Mouse (Mus musculus) limb, embryonic 11.5 days (tissue): Measurements from ENCODE around the gene Inpp5k. TPM values are rescaled to one million over a fixed set of nuclear protein-coding genes. Genes with fewer than 3 reads are reported as not detected.
"Not testable (repeated sequence)": the region's sequence is repeated elsewhere in the genome, so short reads cannot be mapped to it uniquely, and the experiment has no call there.

Source experiments
- ATAC-seq: fragments of 200-750 bp; cut with Nextera tagmentation; 2 replicates; pipeline ENCODE4 v1.8.0; 2017; ENCODE audit warnings: low read depth; ENCODE audit not compliant: insufficient number of reproducible peaks, low FRiP score, low TSS enrichment
- DNase-seq: peaks from one replicate; pipeline ENCODE4 v3.0.0-alpha.2; 2015; ENCODE audit warnings: low spot score
- H3K27ac ChIP-seq: fragments of 300-500 bp; sonication (generic); replicated peaks from 2 replicates; pipeline ENCODE4 v1.5.1; 2014; ENCODE audit warnings: low read depth, mild to moderate bottlenecking, low read length
- H3K27me3 ChIP-seq: fragments of 300-500 bp; sonication (generic); 2 replicates; pipeline ENCODE4 v1.6.1; 2014; ENCODE audit warnings: mild to moderate bottlenecking, low read length, mixed read lengths; ENCODE audit not compliant: control insufficient read depth, insufficient read depth
- H3K36me3 ChIP-seq: fragments of 300-500 bp; sonication (generic); 2 replicates; pipeline ENCODE4 v1.6.1; 2014; ENCODE audit warnings: mild to moderate bottlenecking, low read length, moderate library complexity, mixed read lengths; ENCODE audit not compliant: control insufficient read depth, insufficient read depth
- H3K4me1 ChIP-seq: fragments of 300-500 bp; sonication (generic); 2 replicates; pipeline ENCODE4 v1.6.1; 2014; ENCODE audit warnings: low read length, mixed read lengths; ENCODE audit not compliant: control insufficient read depth, insufficient read depth
- H3K4me2 ChIP-seq: fragments of 300-500 bp; sonication (generic); 2 replicates; pipeline ENCODE4 v1.6.1; 2014; ENCODE audit warnings: low read depth, mild to moderate bottlenecking, moderate library complexity; ENCODE audit not compliant: severe bottlenecking
- H3K4me3 ChIP-seq: fragments of 300-500 bp; sonication (generic); 2 replicates; pipeline ENCODE4 v1.5.1; 2014; ENCODE audit warnings: low read depth, low read length
- H3K9ac ChIP-seq: fragments of 300-500 bp; sonication (generic); 2 replicates; pipeline ENCODE4 v1.6.1; 2014; ENCODE audit warnings: mild to moderate bottlenecking, low read length
- H3K9me3 ChIP-seq: fragments of 300-500 bp; sonication (generic); 2 replicates; pipeline ENCODE4 v1.6.1; 2016; ENCODE audit warnings: low read length; ENCODE audit not compliant: control insufficient read depth
- WGBS: fragments of 180-500 bp; shearing (Covaris S2); extraction: QIAGEN DNeasy Blood & Tissue Kit; methylation state at CpG from one replicate; pipeline ENCODE4 v1.1.7; 2014; 5-methylcytosine and 5-hydroxymethylcytosine counted together
- polyA plus RNA-seq: library from polyadenylated mRNA; unstranded; fragments of >200 nt; fragmentation: Nextera tagmentation; extraction: Ambion mirVana; gene quantifications from 2 replicates; pipeline ENCODE4 v1.2.1, GENCODE M21; 2014

Gene Inpp5k
- polyA plus RNA-seq, 1 experiment from 2014 or later = 18.5 TPM

- peaks cover 12% of the 10 kb centered on the region for H3K36me3 ChIP-seq
- H3K27ac ChIP-seq = no peak overlapping the region
- no peak overlapping the region for H3K9ac ChIP-seq
- DNase-seq (no peak), ATAC-seq (no peak)
- H3K27me3 ChIP-seq = no peaks in the 10 kb centered on the region
- WGBS = 64% methylated on average over 1 of the region's 2 CpGs
- H3K4me3 ChIP-seq = no peak overlapping the region
- H3K9me3 ChIP-seq = no peaks in the 10 kb centered on the region
- H3K4me1 ChIP-seq = no peaks in the 10 kb centered on the region
- H3K4me2 ChIP-seq = no peak overlapping the region
These were observed 56.7 kb downstream of the Inpp5k start for GRCm38 (mm10) chr11:75687343-75687993.

- H3K9ac ChIP-seq = no peak overlapping the region
- H3K4me1 ChIP-seq = no peaks in the 10 kb centered on the region
- H3K9me3 ChIP-seq = no peaks in the 10 kb centered on the region
- no peak for DNase-seq
- no peaks in the 10 kb centered on the region for H3K27me3 ChIP-seq
- H3K27ac ChIP-seq = no peak overlapping the region
- 93% methylated on average over 2 of the region's 2 CpGs for WGBS
- H3K4me2 ChIP-seq = no peak overlapping the region
- ATAC-seq = no peak
- H3K4me3 ChIP-seq = no peak overlapping the region
- peaks cover 14% of the 10 kb centered on the region for H3K36me3 ChIP-seq
These were observed 57.3 kb downstream of the Inpp5k start for GRCm38 (mm10) chr11:75688132-75688531.

GRCm38 (mm10) chr11:75689977-75690376 is 59.2 kb downstream of the Inpp5k start:
- ATAC-seq (no peak), DNase-seq (no peak)
- Histone ChIP-seq H3K4me2 (no peak overlapping the region), H3K27me3 (no peaks in the 10 kb centered on the region), H3K9ac (no peak overlapping the region), H3K9me3 (no peaks in the 10 kb centered on the region), H3K27ac (no peak overlapping the region), H3K4me1 (no peaks in the 10 kb centered on the region), H3K4me3 (no peak overlapping the region), H3K36me3 (peaks cover 16% of the 10 kb centered on the region)
- 86% methylated on average over 1 of the region's 1 CpGs for WGBS

GRCm38 (mm10) chr11:75691047-75691446 is 60.3 kb downstream of the Inpp5k start:
- no peak overlapping the region for H3K9ac ChIP-seq
- no peak overlapping the region for H3K27ac ChIP-seq
- H3K36me3 ChIP-seq = peaks cover 19% of the 10 kb centered on the region
- no peaks in the 10 kb centered on the region for H3K4me1 ChIP-seq
- no peak overlapping the region for H3K4me2 ChIP-seq
- no peaks in the 10 kb centered on the region for H3K27me3 ChIP-seq
- H3K9me3 ChIP-seq = no peaks in the 10 kb centered on the region
- ATAC-seq (no peak), DNase-seq (no peak)
- no peak overlapping the region for H3K4me3 ChIP-seq

- H3K9me3 ChIP-seq = no peaks in the 10 kb centered on the region
- peaks cover 24% of the 10 kb centered on the region for H3K36me3 ChIP-seq
- H3K27me3 ChIP-seq = no peaks in the 10 kb centered on the region
- no peaks in the 10 kb centered on the region for H3K4me1 ChIP-seq
- 94% methylated on average over 5 of the region's 5 CpGs for WGBS
- ATAC-seq (no peak), DNase-seq (no peak)
- no peak overlapping the region for H3K9ac ChIP-seq
- no peak overlapping the region for H3K4me2 ChIP-seq
- no peak overlapping the region for H3K27ac ChIP-seq
- H3K4me3 ChIP-seq = no peak overlapping the region
These were observed 62.8 kb downstream of the Inpp5k start for GRCm38 (mm10) chr11:75693570-75693969.

- 94% methylated on average over 3 of the region's 3 CpGs for whole genome bisulfite sequencing
- not testable (repeated sequence) for H3K9ac ChIP-seq, DNase-seq, H3K27ac ChIP-seq, H3K4me3 ChIP-seq, H3K4me2 ChIP-seq, ATAC-seq, H3K4me1 ChIP-seq, H3K27me3 ChIP-seq, H3K9me3 ChIP-seq
- H3K36me3 ChIP-seq = peaks cover 26% of the 10 kb centered on the region
These were observed 66.7 kb downstream of the Inpp5k start for GRCm38 (mm10) chr11:75697464-75697863.

Other genes with a start within 250 kb of the Inpp5k start
- gene Serpinf1, start 208.3 kb upstream of the Inpp5k start, polyA plus RNA-seq = 174 and 194 TPM in 2 replicates
- gene Serpinf2, start 191.4 kb upstream of the Inpp5k start, polyA plus RNA-seq = 0.52 TPM in 1 of 2 replicates, not detected in the other
- 3.3 and 3.4 TPM in 2 replicates for gene Wdr81, start 176.3 kb upstream of the Inpp5k start, polyA plus RNA-seq
- gene Tlcd2, start 169.3 kb upstream of the Inpp5k start, polyA plus RNA-seq = 10.4 and 11.3 TPM in 2 replicates
- gene Prpf8, start 144.2 kb upstream of the Inpp5k start, polyA plus RNA-seq = 111 and 123 TPM in 2 replicates
- 0.50 and 0.59 TPM in 2 replicates for gene Rilp, start 120.9 kb upstream of the Inpp5k start, polyA plus RNA-seq
- gene Scarf1, start 117.4 kb upstream of the Inpp5k start, polyA plus RNA-seq = 4.5 and 4.7 TPM in 2 replicates
- 4.0 and 4.2 TPM in 2 replicates for gene Slc43a2, start 99.3 kb upstream of the Inpp5k start, polyA plus RNA-seq
- gene Pitpna, start 42.9 kb upstream of the Inpp5k start, polyA plus RNA-seq = 67.3 and 70.7 TPM in 2 replicates
- gene Myo1c, start 19.5 kb downstream of the Inpp5k start, polyA plus RNA-seq = 12.8 and 15.8 TPM in 2 replicates
- 107 and 110 TPM in 2 replicates for gene Crk, start 48.3 kb downstream of the Inpp5k start, polyA plus RNA-seq
- 1,333 and 1,356 TPM in 2 replicates for gene Ywhae, start 101.9 kb downstream of the Inpp5k start, polyA plus RNA-seq
- 0.19 and 0.27 TPM in 2 replicates for gene Doc2b, start 165.1 kb downstream of the Inpp5k start, polyA plus RNA-seq